Comparison of ENCODE assay signal across 15 mouse cellular contexts in the genomic region with DNA sequence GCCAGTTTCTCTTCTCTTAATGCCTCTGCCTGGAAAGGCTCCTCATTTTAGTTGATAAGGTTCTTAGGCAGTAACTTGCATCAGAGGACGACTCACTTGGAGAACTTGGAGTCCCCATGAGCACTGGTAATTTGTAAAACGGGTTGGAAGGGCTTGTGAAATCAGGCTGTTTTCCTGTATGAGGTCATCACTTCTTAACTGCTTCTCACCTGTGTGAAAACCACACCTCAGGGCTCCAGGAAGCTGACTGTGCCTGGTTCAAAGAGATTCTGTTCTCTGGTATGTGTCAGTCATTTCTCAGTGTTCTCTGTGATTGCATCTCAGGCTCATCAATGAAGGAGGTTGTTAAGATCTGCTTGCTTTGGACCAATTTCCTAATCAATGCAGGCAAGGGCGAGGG.
"Had no signal": no experiment of that assay in that cellular context is flagged by ENCODE, and none has a peak within 500 bp of the region (broad histone marks: within the 10 kb centered on the region; RNA-seq: fewer than 3 reads in every experiment).

No protein-coding gene starts in this region.

- H3K4me3 ChIP-seq: layer of hippocampus, adult 2 months; liver, embryonic 13.5 days; lung, embryonic 15.5 days; midbrain, embryonic 13.5 days; neural tube, embryonic 13.5 days had no signal

- H3K4me1 ChIP-seq: liver, embryonic 13.5 days had no signal

- DNase-seq: kidney, adult 18-20 months; kidney, postnatal 10 days; kidney, postnatal 4 days; liver; liver, embryonic 13.5 days; liver, postnatal 0 days; retina, postnatal 1 day; right cerebral cortex, postnatal 4 days; spleen, adult 18-20 months; thymus, adult 2 months; thymus, postnatal 4 days had no signal

- H3K9ac ChIP-seq: liver, embryonic 13.5 days; liver, postnatal 0 days; lung, embryonic 15.5 days; midbrain, embryonic 13.5 days; neural tube, embryonic 13.5 days had no signal

- H3K27ac ChIP-seq: layer of hippocampus, adult 2 months; liver, embryonic 13.5 days; lung, embryonic 15.5 days; midbrain, embryonic 13.5 days; neural tube, embryonic 13.5 days had no signal

- H3K9me3 ChIP-seq: liver, embryonic 13.5 days; lung, embryonic 15.5 days; midbrain, embryonic 13.5 days; neural tube, embryonic 13.5 days had no signal

- H3K4me2 ChIP-seq: liver, embryonic 13.5 days; lung, embryonic 15.5 days; midbrain, embryonic 13.5 days; neural tube, embryonic 13.5 days had no signal

- H3K36me3 ChIP-seq: liver, embryonic 13.5 days; lung, embryonic 15.5 days; midbrain, embryonic 13.5 days; neural tube, embryonic 13.5 days had no signal

- H3K27me3 ChIP-seq: liver, embryonic 13.5 days; lung, embryonic 15.5 days; midbrain, embryonic 13.5 days; neural tube, embryonic 13.5 days had no signal

- ATAC-seq: liver, postnatal 0 days; midbrain, embryonic 13.5 days had no signal
